Mouse (Mus musculus) naive thymus-derived CD4-positive, alpha-beta T cell, adult 2 months (primary cell): ENCODE data around the gene Heg1.
A peak's percentile ranks its signal among the peaks of the same experiment; 100 is the strongest.

Experiments
- DNase-seq: peaks from one replicate; pipeline ENCODE4 v3.0.0-alpha.2; 2011; ENCODE audit warnings: low read depth

Gene Heg1

GRCm38 (mm10) chr16:33677313-33677690 lies 6.9 kb upstream of the Heg1 start:
- DNase-seq: no peak

- DNase-seq: no peak
Measured at GRCm38 (mm10) chr16:33677901-33678300, 6.3 kb upstream of the Heg1 start.

GRCm38 (mm10) chr16:33680271-33680670 lies 3.9 kb upstream of the Heg1 start:
- DNase-seq: no peak

GRCm38 (mm10) chr16:33680816-33681215 lies 3.4 kb upstream of the Heg1 start:
- no peak for DNase-seq

- no peak for DNase-seq
Measured at GRCm38 (mm10) chr16:33681661-33682060, 2.5 kb upstream of the Heg1 start.

GRCm38 (mm10) chr16:33682651-33683050 lies 1.5 kb upstream of the Heg1 start:
- no peak for DNase-seq

GRCm38 (mm10) chr16:33683206-33684161 lies 686 bp upstream of the Heg1 start:
- DNase-seq: no peak

- DNase-seq: peak; percentile 57
Measured at GRCm38 (mm10) chr16:33684703-33685701, 832 bp downstream of the Heg1 start.

GRCm38 (mm10) chr16:33686056-33686455 lies 1.9 kb downstream of the Heg1 start:
- no peak for DNase-seq

- peak; percentile 75 for DNase-seq
Measured at GRCm38 (mm10) chr16:33687724-33688123, 3.6 kb downstream of the Heg1 start.

GRCm38 (mm10) chr16:33690975-33691747 lies 7.0 kb downstream of the Heg1 start:
- DNase-seq: peak; percentile 55

GRCm38 (mm10) chr16:33693553-33693952 lies 9.4 kb downstream of the Heg1 start:
- no peak for DNase-seq

- peak; percentile 43 for DNase-seq
Measured at GRCm38 (mm10) chr16:33696811-33697575, 12.8 kb downstream of the Heg1 start.

- DNase-seq: no peak
Measured at GRCm38 (mm10) chr16:33697576-33698276, 13.6 kb downstream of the Heg1 start.

- peak; percentile 66 for DNase-seq
Measured at GRCm38 (mm10) chr16:33698277-33698790, 14.2 kb downstream of the Heg1 start.

- DNase-seq: no peak
Measured at GRCm38 (mm10) chr16:33700584-33700983, 16.4 kb downstream of the Heg1 start.

GRCm38 (mm10) chr16:33701872-33702271 lies 17.7 kb downstream of the Heg1 start:
- DNase-seq: no peak

GRCm38 (mm10) chr16:33704289-33704688 lies 20.1 kb downstream of the Heg1 start:
- no peak for DNase-seq

GRCm38 (mm10) chr16:33705258-33705657 lies 21.1 kb downstream of the Heg1 start:
- no peak for DNase-seq
